Mouse (Mus musculus) lung, postnatal 10 days (tissue): ENCODE data around the gene Gpr152.
"Not testable (repeated sequence)": the region's sequence is repeated elsewhere in the genome, so short reads cannot be mapped to it uniquely, and the experiment has no call there.

Source experiments
- DNase-seq: peaks from one replicate; pipeline ENCODE4 v3.0.0; 2021

The Gpr152 gene

DNA sequence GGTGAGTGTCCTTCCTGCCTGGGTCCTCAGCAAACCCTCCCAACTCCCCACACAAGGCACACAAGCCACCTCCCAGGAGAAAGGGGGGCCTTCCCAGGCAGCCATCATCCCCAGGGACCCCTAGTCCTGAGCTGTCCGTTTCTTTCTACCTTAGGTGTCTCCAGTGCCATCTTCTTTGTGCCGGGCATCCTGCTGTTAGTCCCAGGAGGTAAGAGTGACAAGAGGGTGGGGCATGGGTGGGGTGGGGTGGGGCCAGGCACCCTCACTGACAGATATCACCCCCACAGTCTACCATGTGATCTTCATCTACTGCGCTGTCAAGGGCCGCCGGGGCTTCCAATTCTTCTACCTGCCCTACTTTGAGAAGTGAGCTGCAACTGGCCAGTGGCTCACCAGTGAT, 8.5 kb upstream of the Gpr152 start:
- no peak for DNase-seq

DNA sequence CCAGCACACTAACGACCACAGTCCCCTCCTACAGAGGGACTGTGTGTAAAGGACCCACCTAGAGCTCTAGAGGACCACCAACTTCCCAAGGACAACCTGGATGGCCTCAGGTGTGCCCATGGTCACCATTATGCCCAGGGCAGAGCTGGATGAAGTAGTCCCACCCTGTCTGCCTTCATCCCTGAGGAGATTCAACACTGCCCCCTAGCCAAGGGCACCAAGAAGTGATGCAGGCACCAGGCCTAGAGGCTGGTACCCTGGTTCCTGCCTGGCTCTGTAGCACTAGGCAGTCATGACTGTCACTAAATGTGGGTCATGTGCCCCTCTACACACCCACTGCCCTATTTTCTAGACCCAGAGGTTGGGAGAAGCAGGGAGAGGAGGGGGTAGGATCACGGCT, 7.8 kb upstream of the Gpr152 start:
- DNase-seq = no peak

DNA sequence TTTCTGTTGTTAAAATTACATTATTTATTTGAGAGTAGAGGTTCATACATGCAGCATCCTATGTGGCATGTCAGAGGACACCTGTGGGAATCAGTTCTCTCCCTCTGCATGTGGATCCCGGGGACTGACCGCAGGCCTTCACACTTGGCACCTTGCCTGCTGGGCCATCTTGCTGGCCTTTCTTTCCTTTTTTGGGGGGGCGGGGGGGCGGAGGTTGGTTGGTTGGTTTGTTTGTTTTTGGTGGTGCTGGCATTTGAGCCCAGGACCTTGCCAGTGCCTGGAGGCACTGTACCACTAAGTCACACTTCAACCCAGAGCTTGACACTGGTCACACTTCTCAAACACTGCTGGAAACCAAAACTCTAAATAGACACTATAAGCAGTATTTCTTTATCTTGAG, 5.2 kb upstream of the Gpr152 start:
- DNase-seq = no peak

DNA sequence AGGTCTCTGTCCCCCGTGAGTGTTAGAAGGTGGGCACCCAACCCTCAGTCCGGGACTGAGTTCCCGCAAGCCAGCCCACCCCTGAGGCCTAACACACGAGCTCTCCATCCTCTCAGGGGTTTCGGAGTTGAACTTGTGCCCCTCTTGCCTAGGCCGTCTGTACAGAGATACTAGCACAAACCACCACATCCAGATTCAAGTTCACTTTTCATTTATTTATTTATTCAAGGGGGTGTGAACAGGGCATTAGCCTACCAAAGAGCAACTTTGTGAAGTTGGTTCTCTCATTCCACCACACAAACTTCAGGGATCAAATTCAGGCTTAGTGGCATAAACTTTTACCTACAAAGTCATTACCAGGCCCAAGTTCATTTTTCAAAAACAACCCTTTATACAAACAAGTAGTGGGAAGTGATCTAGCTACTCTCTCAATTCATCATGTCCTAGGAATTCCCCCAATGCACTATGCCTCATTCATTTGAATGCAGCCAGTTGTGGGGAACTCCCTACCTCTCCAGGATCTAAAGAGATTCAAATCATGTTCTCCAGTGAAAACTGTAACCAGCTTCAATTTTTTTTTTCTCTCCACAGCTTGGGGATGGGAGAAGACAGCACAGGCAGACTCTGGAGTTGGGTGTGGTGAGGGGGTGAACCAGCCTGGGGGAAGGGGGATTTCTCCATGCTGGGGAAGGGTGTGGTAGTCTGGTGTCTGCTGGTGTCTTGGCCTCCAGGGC, 4.2 kb upstream of the Gpr152 start:
- not testable (repeated sequence) for DNase-seq

DNA sequence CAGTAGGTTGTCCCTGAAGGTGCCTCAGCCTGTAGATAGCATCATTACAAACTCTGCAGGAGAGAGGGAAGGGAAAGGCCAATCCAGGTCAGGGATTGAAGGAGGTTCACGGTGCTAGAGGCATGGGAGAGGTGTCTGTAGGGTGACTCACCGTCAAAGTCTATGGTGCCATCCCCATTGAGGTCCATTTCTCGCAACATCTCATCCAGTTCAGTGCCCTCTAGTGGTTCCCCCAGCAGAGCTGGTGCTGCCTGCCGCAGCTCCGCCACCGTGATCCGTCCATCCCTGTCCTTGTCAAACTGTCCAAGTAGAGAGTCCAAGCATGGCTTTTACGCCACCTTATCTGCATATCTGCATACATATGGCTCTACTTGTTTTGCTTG, 3.6 kb upstream of the Gpr152 start:
- DNase-seq = not testable (repeated sequence)

DNA sequence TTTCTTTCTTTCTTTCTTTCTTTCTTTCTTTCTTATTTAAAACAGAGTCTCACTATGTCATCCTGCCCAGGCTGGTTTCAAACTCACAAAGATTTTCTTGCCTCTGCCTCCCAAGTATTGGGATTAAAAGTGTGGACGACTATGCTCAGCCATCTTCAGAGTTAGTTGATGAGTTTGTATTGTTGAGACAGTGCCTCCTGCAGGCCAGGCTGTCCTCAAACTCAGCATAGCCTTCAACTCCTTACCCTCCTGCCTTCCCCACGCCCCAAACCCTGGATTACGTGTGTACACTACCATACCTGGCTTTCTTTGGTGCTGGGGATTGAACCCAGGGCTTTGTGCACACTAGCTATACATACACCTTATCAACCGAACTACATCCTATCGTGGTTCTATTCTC, 3.1 kb upstream of the Gpr152 start:
- DNase-seq = no peak

DNA sequence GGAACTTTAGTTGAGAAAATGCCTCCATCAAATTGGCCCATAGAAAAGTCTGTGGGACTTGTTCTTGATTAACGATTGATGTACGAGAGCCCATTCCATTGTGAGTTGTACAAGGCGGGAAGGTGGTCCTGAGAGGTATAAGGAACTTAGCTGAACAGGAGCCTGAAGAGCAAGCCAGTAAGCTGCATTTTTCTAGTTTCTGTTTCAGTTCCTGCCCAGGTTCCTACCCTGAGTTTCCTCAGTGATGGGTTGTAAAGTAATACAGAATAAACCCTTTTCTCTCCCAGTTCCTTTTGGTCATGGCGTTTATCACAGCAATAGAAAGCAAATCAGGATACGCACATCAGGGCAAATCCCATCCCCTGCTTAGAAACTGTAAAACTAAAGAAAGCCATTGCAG, 1.7 kb upstream of the Gpr152 start:
- DNase-seq = no peak

DNA sequence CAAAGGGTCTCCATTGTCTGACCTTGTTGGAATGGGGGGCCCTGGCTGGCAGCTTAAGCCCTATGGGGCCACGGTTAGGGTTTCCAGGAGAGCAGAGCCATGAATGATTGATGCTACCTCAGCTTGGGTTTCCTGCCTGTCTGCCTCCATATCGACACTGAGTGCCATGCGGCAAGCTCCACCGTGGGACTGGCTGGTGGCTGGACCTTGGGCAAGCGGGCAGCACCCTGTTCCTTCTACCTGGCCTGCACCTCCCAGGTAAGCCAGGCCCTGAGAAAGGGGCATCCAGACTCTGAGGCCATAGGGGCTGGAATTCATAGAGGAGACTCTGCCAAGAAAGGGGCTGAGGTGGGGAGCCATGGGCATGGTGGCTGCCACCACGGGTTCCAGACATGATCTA, 560 bp downstream of the Gpr152 start:
- no peak for DNase-seq

DNA sequence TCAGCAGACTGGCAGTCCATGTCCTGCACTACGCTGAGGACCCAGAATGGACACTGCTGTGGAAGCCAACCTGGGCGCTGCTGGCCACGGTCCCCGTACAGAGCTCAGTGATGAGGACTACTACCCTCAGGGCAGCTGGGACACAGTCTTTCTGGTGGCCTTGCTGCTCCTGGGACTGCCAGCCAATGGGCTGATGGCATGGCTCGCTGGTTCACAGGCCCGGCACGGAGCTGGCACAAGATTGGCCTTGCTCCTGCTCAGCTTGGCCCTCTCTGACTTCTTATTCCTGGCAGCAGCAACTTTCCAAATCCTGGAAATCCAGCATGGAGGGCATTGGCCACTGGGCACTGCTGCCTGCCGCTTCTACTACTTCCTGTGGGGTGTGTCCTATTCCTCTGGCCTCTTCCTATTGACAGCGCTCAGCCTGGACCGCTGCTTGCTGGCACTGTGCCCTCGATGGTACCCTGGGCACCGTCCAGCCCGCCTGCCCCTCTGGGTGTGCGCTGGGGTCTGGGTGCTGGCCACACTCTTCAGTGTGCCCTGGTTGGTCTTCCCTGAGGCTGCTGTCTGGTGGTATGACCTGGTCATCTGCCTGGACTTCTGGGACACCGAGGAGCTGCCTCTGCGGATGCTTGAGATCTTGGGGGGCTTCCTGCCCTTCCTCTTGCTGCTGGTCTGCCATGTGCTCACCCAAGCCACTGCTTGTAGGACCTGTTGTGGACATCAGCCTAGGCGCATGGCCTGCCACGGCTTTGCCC, 3.0 kb downstream of the Gpr152 start:
- no peak for DNase-seq

DNA sequence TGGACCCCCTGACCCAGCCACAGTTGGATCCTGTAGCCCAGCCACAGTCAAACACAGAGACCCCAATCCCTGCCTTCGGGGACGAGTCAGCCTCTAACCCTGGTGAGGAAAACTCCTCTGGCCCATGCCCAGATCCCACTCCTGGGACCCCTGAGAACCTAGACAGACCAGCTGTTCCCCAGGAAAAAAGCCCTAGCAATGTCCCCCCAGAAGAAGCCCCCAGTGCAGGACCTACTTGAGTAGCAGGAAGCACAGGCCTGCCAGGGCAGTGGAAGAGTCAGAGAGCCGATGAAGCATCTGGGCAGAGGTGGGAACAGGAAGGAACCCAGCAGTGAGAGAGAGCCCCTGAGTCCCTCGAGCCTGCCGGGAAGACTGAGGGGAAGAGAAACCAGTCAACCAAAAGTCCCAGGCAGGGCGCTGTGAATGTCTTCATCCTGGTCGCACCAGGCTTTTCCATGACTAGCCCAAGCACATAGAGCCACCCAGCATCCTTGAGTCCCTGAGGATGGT, 4.2 kb downstream of the Gpr152 start, which contains the start of gene Cabp4:
Gene Cabp4 (minus strand): TSS at position 275 of the 510 bp plus-strand sequence.
- no peak for DNase-seq

DNA sequence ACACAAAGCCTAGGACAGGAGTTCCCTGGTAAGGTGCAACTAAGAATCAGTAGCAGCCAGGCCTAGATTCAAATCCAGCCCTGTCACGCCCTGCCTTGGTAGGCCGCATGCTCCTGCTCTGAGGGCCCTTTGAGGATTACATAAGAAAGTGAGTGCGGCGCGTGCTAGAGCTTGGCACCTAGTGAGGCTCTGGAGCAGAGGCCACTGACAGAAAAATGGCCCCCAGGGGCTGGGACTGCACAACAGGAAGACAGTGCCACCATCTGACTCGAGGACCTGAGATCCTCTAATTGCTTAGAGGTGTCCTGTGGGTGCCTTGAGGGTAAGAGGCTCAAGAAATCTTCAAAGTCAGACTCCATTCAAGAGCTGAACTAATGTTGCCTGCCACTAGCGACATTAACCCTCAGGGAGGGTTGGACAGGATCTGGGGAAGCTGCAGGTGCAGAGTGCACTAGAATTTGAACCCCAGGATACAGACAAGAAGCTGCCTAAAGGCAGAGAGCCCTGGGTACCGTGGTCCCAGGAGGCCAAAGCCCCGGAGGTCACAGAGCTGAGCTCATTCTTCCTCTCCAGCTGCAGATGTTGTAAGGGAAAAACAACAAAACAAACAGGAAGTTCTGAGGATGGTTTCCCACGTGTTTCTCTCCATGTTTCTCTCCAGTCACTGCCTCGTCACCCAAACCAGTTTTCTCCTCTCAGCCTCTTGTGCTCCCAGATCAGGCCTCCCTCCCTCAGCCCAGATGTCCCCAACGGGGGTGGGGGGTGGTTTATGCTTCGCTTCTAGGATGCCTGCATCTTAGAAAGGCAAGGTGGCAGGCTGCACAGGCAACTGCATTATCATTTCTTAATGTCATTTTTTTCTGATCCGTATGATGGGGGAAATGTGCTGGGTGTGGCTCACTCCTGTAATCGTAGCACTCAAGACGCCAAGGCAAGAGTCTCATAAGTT, 5.2 kb downstream of the Gpr152 start:
- DNase-seq = no peak

DNA sequence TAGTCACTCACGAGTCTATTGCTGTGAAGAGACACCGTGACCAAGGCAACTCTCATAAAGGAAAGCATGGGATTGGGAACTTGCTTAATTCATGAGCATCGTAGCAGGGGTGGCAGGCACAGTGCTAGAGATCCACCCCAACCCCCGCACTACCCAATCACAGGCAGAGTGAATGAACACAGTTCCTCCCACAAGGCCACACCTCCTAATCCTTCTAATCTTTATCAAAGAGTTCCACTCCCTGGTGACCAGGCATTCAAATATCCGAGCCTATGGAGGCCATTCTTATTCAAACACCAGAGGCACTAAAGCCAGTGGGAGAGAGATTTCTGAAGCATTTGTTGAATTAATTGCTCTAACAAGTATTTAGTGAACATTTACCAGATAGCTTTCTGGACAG, 6.3 kb downstream of the Gpr152 start:
- no peak for DNase-seq

DNA sequence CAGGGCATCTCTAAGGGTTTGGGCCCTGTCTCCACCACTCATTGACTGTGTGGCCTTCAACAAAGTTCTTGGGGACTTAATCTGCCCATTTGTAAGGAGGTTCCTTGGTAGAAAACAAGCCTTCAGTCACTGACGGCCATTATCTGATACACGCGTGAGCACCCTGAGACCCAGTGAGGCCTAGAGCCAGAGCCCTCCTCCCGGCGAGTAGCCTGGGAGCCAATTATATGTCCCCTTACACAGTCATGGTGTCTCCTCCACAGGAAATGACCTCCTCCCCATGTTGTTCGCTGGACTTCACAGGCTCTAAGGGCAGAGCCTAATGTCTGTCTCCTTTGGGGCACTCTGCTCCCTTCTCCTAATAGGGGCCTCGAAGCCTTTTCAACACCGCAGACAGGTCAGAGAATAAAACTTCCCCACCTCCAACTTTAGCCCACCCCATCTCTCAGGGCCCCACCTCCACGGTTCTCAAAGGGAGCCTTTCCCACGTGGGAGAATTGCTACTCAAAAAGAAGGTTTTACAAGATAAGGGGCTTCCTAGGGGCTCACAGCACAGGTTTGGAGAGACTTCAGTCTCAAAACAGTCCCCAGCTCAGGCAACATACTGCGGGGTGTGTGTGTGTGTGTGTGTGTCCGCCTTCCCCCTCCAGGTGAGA, 6.9 kb downstream of the Gpr152 start:
- no peak for DNase-seq

DNA sequence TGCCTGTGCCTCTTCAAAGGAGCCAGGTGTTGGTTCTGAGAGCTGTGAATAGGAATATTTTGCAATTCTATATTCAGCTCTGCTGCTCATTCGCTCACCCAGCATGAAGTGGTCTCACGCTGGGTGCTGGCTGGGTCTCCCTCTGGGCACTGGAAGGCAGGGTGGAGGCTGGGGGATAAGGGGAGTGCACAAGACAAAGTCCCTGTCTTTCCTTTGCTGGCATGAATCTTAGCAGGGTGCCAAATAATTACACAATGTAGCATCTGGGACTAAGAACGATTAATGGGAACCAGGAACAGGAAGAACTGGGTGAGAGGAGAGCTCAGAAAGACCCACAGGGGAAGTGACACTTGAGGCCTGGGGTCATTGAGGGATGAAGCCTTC, 7.4 kb downstream of the Gpr152 start:
- no peak for DNase-seq

DNA sequence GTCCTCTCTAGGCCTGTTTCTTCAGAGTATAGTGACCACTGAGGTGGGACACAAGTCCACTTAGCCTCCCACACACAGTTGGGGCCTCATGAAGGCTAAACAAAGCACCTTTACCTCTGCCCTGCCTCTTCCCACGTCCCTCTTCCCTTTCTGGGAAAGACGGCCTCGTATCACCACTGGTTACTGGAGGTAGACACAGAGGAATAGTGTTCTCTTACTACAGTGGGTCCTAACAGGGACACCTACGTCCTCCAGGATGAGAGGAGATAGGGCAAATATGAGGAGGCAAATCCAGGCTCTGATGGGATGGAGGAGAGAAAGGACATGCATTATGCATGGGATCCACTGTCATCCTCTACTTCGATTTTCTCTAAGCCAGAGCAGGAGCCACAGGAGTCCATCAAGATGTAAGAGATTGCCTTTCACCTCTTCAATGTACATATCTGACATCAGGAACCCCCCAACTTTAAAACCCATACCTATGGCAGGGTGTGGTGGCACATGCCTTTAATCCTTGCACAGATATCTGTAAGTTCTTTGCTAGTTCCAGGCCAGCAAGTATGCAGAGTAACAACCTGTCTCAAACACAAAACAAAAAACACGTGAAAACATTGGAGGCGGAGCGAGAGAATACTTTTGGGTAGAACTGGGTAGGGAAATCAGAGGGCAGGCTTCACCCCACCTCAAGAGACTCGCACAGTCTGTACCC, 8.3 kb downstream of the Gpr152 start:
- DNase-seq = no peak

DNA sequence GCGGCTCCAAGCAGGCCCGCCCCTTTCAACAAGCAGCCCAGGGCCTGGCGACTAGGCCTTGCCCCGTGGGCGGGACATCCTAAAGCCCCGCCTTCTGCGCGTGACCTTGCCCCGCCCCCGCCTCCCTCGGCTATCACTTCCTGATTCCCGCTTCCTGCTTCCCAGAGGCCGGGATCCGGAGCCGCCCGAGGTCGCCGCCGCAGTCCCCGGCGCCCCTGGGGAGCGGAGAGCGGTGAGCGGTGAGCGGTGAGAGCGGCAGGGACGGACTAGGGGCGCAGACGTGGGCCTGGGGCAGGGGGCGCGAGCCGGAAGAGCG, 8.9 kb downstream of the Gpr152 start, which contains the start of gene Coro1b:
Gene Coro1b (plus strand): TSS at position 129 of the 316 bp plus-strand sequence.
- peak; percentile 98 for DNase-seq

DNA sequence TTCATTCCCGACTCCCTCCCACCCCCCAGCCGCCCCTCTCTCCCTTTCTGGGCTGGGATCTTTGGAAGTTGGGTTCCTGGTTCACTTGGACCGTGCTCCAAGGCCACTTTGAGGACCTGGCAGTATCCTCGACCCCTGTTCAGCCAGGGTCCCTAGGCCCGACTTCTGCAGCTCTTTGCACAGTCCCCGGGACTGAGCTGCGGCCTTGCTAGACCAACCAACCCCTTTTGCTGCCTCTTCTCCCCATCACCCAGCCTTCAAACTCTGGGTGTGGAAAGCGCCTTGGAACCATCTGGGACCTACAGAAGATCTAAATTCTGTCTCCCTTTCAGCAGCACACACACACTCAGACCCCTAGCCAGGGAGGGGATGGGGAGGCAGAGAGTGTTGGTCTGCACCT, 9.2 kb downstream of the Gpr152 start:
- no peak for DNase-seq

DNA sequence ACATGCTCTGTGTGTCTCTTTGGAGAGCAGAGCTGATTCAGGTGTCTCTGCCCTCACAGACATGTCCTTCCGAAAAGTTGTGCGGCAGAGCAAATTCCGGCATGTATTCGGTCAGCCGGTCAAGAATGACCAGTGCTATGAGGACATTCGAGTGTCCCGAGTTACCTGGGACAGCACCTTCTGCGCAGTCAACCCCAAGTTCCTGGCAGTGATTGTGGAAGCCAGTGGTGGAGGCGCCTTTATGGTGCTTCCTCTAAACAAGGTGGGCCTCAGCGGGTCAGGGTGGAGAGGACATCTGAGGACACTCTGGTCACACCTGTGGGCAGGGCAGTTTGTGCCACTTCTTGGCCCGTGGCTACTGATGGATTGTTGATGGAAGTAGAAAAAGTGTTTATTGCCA, 9.7 kb downstream of the Gpr152 start:
- DNase-seq = no peak

DNA sequence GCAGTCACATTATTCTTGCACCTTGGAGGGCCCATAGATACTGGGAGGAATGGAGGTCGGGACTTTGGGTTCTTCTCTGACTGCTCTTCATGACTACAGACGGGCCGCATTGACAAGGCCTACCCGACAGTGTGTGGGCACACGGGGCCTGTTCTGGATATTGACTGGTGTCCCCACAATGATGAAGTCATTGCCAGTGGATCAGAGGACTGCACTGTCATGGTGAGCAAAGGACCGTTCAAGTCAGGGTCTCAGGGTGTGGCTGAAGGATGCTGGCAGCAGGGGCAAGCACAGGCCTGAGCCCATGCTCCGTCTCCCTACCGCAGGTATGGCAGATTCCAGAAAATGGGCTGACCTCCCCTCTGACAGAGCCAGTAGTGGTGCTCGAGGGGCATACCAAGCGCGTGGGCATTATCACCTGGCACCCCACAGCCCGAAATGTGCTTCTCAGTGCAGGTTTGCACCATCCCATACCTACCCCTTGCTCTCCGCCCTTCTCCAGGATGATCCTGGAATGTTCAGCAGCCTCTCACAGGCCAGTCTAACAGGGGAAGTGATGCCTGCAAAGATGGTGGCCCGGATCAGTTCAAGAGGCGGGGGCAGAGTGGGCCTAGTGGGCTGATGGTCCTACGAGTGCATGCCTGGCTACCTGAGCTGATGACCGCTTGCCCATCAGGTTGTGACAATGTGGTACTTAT, 10.3 kb downstream of the Gpr152 start:
- DNase-seq = no peak

DNA sequence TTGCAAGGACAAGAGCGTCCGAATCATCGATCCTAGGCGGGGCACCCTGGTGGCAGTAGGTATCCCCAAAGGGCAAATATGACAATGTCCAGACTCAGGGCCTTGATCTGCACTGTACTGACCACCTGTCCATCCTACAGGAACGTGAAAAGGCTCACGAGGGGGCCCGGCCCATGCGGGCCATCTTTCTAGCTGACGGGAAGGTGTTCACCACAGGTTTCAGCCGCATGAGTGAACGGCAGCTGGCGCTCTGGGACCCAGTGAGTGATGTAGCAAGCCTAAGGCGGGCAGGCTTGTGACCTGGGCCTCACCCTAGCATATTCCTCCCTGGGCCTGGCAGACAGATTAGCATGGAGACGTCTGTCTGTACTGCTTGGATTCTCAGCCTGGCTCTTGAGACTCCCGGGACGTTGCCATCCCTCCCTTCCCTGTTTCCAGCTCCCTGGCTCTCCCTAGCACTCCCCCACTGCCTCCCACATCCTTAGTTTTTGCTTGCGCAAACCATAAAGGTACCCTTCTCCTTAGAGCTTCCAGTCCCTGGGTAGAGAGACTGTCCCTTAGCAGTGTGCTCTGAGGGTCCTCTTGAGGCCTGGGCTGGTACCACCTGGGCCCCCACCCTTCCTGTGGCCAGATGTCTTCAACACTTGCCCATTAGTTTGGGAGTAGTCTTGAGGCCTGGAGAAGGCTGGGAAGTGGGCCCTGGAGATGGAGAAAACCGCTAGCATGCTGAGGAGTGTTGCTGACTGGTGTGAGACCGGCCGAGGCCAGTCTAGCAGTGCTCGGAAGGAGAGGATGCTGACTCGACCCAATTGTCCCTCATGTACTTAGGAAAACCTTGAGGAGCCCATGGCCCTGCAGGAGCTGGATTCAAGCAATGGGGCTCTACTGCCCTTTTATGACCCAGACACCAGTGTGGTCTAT, 11.2 kb downstream of the Gpr152 start:
- no peak for DNase-seq
